Mouse (Mus musculus) intestine, embryonic 16.5 days (tissue): ENCODE results near the gene Rsph9. TPM values are rescaled to one million over a fixed set of nuclear protein-coding genes. Genes with fewer than 3 reads are reported as not detected.

Source experiments
- ATAC-seq: fragments of 200-750 bp; cut with Nextera tagmentation; 2 replicates; pipeline ENCODE4 v1.8.0; 2017; ENCODE audit warnings: moderate TSS enrichment, moderate library complexity
- H3K27ac ChIP-seq: fragments of 300-500 bp; sonication (generic); 2 replicates; pipeline ENCODE4 v1.5.1; 2014; ENCODE audit warnings: mild to moderate bottlenecking, low read length
- H3K27me3 ChIP-seq: fragments of 300-500 bp; sonication (generic); replicated peaks from 2 replicates; pipeline ENCODE4 v1.6.1; 2014; ENCODE audit warnings: low read length, control low read depth, mixed read lengths; ENCODE audit not compliant: control insufficient read depth, insufficient read depth
- H3K36me3 ChIP-seq: fragments of 300-500 bp; sonication (generic); 2 replicates; pipeline ENCODE4 v1.6.1; 2014; ENCODE audit warnings: low read length, control low read depth; ENCODE audit not compliant: control insufficient read depth, insufficient read depth
- H3K4me1 ChIP-seq: fragments of 300-500 bp; sonication (generic); 2 replicates; pipeline ENCODE4 v1.6.1; 2014; ENCODE audit warnings: low read length, control low read depth, mixed read lengths; ENCODE audit not compliant: control insufficient read depth, insufficient read depth
- H3K4me2 ChIP-seq: fragments of 300-500 bp; sonication (generic); 2 replicates; pipeline ENCODE4 v1.6.1; 2014; ENCODE audit warnings: low read depth, low read length, control low read depth
- H3K4me3 ChIP-seq: fragments of 300-500 bp; sonication (generic); 2 replicates; pipeline ENCODE4 v1.5.1; 2014; ENCODE audit warnings: mild to moderate bottlenecking, low read length
- H3K9ac ChIP-seq: fragments of 300-500 bp; sonication (generic); 2 replicates; pipeline ENCODE4 v1.6.1; 2014; ENCODE audit warnings: low read depth, low read length
- H3K9me3 ChIP-seq: fragments of 300-500 bp; sonication (generic); 2 replicates; pipeline ENCODE4 v1.6.1; 2016; ENCODE audit warnings: low read length, control low read depth; ENCODE audit not compliant: control insufficient read depth
- WGBS: fragments of 180-500 bp; shearing (Covaris S2); extraction: QIAGEN DNeasy Blood & Tissue Kit; methylation state at CpG from one replicate; pipeline ENCODE4 v1.1.7; 2014; 5-methylcytosine and 5-hydroxymethylcytosine counted together
- polyA plus RNA-seq: library from polyadenylated mRNA; unstranded; fragments of >200 nt; fragmentation: Nextera tagmentation; extraction: Ambion mirVana; gene quantifications from 2 replicates; pipeline ENCODE4 v1.2.1, GENCODE M21; 2015

Gene Rsph9
- polyA plus RNA-seq, 1 experiment from 2014 or later = 8.8 TPM

DNA sequence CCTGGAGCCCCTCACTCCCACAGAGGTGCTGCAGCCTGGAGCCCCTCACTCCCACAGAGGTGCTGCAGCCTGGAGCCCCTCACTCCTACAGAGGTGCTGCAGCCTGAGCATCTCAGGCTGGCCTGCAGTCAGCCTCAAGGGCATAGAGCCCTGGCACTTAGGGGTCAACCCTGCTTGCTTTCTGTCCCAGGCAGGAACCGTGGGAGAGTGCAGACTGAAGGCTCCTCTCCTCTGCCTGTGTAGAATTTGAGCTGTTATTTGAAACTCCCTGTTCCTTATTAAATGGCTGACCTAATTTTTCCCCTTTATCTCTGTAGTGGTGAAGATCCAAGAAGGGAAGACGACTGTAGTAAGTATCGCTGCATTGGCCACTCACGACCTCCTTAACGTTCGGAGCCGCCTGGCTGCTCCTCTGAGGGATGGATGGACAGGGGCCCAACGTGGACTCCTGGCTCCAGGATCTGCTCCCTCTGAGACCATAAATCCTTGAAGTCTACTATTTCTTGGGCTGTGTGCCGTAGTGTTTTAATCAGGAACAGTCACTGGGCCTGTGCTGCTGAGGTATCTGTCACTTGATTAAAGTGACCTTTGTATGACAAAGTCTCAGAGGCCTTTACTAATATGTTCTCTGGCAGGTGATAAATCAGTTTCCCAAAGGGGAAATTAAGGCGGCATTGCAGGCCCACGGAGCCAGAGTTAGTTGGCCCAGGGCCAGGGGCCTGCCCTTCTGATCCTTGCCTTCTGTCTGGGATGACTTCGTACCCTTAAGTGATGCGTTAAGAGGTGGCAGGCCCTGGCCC lies 26.2 kb downstream of the Rsph9 start:
- no peak overlapping the region for H3K27ac ChIP-seq
- WGBS = 75% methylated on average over 13 of the region's 13 CpGs
- H3K4me1 ChIP-seq = peaks cover 2% of the 10 kb centered on the region; the same call in 1 of the 2 replicates
- no peak overlapping the region for H3K9ac ChIP-seq
- ATAC-seq = peak; percentile 26; the same call in 1 of the 2 replicates
- H3K27me3 ChIP-seq = no peaks in the 10 kb centered on the region
- 0 out of 2 replicates have a peak, but pooled peaks cover 2% of the 10 kb centered on the region for H3K36me3 ChIP-seq
- no peak overlapping the region for H3K4me2 ChIP-seq
- no peak overlapping the region for H3K4me3 ChIP-seq
- no peaks in the 10 kb centered on the region for H3K9me3 ChIP-seq

DNA sequence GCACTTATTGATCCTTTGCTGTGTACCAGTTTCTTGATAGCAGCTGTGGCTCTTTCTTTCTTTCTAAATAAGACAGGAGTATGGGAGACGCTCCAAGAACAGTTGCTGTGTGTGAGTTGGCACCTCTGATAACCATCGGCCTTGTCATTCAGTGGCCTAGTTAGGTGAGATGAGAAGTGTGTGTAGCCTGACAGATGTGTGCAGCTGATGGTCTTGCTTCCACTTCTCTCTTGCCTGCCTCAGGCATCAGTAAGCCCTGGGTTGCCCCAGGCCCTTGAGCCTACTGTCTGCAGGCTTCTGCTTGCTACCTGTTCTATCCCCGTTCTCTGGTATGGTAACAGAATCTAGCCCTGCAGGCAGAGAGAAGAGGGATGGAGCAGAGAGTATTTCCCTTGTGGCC lies 27.1 kb downstream of the Rsph9 start:
- Histone ChIP-seq H3K36me3 (0 out of 2 replicates have a peak, but pooled peaks cover 2% of the 10 kb centered on the region), H3K9ac (no peak overlapping the region), H3K27me3 (no peaks in the 10 kb centered on the region), H3K4me2 (no peak overlapping the region), H3K9me3 (no peaks in the 10 kb centered on the region), H3K4me3 (no peak overlapping the region), H3K4me1 (peaks cover 5% of the 10 kb centered on the region; the same call in 1 of the 2 replicates), H3K27ac (no peak overlapping the region)
- no peak for ATAC-seq
- 88% methylated on average over 3 of the region's 3 CpGs for WGBS

- Histone ChIP-seq H3K27ac (no peak overlapping the region), H3K36me3 (0 out of 2 replicates have a peak, but pooled peaks cover 2% of the 10 kb centered on the region), H3K9me3 (no peaks in the 10 kb centered on the region), H3K9ac (no peak overlapping the region), H3K4me1 (peaks cover 11% of the 10 kb centered on the region), H3K4me2 (no peak overlapping the region), H3K4me3 (no peak overlapping the region), H3K27me3 (no peaks in the 10 kb centered on the region)
- 73% methylated on average over 11 of the region's 11 CpGs for WGBS
- no peak for ATAC-seq
These were observed 27.9 kb downstream of the Rsph9 start for GRCm38 (mm10) chr17:46116138-46116537.

DNA sequence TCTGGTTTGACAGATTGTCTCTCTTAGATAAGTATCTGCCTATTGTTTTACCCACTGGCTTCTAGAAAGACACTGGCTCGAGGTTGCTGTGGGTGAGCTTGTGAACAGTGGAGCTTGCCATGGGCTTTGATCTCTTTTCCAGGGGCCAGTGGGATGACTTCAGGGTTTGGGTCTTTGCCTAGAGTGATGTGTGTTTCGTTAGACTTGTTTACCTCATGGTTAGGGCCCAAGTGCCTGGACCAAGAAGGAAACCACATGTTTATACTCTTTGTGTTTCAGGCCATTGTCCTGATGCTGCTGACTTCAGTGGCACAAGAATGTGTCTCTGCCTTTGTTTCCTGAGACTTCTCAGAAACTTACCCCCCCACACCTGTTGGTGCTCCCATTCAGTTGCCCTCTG lies 28.5 kb downstream of the Rsph9 start:
- Histone ChIP-seq H3K9me3 (no peaks in the 10 kb centered on the region), H3K4me1 (peaks cover 11% of the 10 kb centered on the region), H3K4me3 (no peak overlapping the region), H3K27ac (no peak overlapping the region), H3K36me3 (0 out of 2 replicates have a peak, but pooled peaks cover 2% of the 10 kb centered on the region), H3K4me2 (no peak overlapping the region), H3K27me3 (no peaks in the 10 kb centered on the region), H3K9ac (no peak overlapping the region)
- 24% methylated on average over 2 of the region's 2 CpGs for WGBS
- ATAC-seq = no peak

DNA sequence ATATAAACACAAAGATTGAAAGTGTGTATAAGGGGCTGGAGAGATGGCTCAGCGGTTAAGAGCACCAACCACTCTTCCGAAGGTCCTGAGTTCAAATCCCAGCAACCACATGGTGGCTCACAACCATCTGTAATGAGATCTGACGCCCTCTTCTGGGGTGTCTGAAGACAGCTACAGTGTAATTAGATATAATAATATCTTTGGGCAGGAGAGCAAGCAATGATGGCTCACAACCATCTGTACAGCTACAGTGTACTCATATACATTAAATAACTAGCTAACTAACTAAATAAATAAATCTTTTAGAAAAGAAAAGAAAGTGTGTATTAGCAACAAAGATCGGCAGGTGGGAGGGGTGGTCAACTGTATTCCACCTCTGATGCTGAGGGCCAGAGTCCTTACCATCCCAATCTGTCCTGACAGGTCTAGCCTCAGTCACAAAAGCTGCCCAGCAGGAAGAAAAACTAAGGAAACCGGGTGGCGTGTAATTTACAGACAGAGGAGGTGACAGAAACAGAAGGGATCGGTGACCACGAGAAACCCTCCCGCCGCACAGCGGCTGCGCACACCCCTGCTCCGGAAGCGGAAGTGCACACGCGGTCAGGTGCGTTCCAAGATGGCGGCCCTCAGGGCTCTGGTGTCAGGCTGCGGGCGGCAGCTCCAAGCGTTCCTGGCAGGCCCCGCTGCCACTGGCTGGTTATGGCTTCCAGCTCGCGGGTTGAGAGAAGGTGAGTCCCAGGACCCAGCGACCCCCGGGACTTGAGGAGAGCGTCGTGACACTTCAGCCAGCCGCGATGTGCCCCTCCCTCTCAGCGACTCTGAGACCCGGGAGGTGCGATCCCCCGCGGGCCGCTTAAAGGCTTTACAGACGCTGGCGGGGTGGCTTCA lies 33.4 kb downstream of the Rsph9 start, which contains the start of gene Mrps18a:
TSS of gene Mrps18a (plus strand) at position 585 of the 888 bp plus-strand sequence.
- H3K9me3 ChIP-seq = no peaks in the 10 kb centered on the region
- peaks cover 11% of the 10 kb centered on the region for H3K4me1 ChIP-seq
- ATAC-seq = peak; percentile 98
- peak within 1 kb of the TSS; percentile 81 for H3K4me3 ChIP-seq
- H3K9ac ChIP-seq = peak within 1 kb of the TSS; percentile 84
- peak within 1 kb of the TSS; percentile 92 for H3K4me2 ChIP-seq
- 0 out of 2 replicates have a peak, but pooled peaks cover 2% of the 10 kb centered on the region for H3K27me3 ChIP-seq
- H3K36me3 ChIP-seq = no peaks in the 10 kb centered on the region
- 4% methylated on average over 38 of the region's 38 CpGs for WGBS
- H3K27ac ChIP-seq = peak within 1 kb of the TSS; percentile 50; the same call in 1 of the 2 replicates

- no peak overlapping the region for H3K9ac ChIP-seq
- ATAC-seq = no peak
- H3K4me1 ChIP-seq = peaks cover 9% of the 10 kb centered on the region
- H3K4me3 ChIP-seq = no peak overlapping the region
- WGBS = 77% methylated on average over 4 of the region's 4 CpGs
- no peak overlapping the region for H3K27ac ChIP-seq
- H3K4me2 ChIP-seq = no peak overlapping the region
- no peaks in the 10 kb centered on the region for H3K36me3 ChIP-seq
- H3K27me3 ChIP-seq = 0 out of 2 replicates have a peak, but pooled peaks cover 2% of the 10 kb centered on the region
- no peaks in the 10 kb centered on the region for H3K9me3 ChIP-seq
These were observed 35.7 kb downstream of the Rsph9 start for GRCm38 (mm10) chr17:46108286-46108685.

DNA sequence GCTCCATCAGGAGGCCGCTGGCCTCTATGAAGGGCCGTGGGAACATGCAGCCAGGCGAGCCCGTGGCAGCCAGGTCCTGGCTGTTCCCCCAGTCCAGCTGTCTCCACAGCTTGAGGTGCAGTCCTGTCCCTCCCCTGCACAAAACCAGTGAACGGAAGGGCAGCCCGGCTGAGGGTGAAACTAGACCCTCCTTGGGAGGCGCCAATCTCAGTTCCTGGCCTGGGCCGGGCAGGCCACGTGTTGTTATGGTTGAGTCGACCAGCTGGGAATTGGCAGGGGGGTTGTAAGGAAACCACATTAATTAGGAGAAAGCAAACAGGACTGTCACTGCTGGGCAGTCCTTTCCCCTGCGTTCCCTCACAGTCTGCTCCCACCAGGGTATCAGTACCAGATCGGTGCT lies 39.5 kb downstream of the Rsph9 start:
- Histone ChIP-seq H3K36me3 (no peaks in the 10 kb centered on the region), H3K4me2 (no peak overlapping the region), H3K4me3 (no peak overlapping the region), H3K27ac (peak overlapping the region; percentile 17), H3K9ac (peak overlapping the region; percentile 34), H3K27me3 (0 out of 2 replicates have a peak, but pooled peaks cover 1% of the 10 kb centered on the region), H3K9me3 (no peaks in the 10 kb centered on the region), H3K4me1 (peaks cover 3% of the 10 kb centered on the region; the same call in 1 of the 2 replicates)
- 27% methylated on average over 12 of the region's 12 CpGs for WGBS
- ATAC-seq = peak; percentile 79

DNA sequence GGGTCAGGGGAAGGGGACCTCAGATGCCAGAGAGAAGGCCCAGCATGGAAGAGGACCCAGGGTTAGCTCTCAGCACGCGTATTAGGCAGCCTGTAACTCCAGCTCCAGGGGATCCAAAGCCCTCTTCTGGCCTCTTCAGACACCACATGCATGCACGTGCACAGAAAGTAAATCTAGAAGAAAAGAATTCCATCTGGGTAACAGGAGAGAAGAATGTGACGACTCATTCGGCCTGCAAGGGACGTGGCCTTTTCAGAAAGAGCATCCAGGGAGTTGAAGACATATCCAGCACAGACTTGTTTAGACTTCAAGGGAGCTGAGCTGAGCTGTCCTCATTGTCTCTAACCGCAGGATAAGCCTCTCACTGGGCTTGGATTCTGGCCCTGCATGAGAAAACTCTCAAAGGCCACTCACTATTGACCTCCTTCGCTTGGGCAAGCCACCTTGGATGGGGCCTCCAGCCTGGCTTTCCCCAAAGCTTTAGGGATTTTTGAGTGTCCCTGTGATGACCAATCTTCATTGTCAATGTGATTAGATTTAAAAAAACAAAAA lies 41.3 kb downstream of the Rsph9 start:
- H3K4me3 ChIP-seq = no peak overlapping the region
- no peaks in the 10 kb centered on the region for H3K27me3 ChIP-seq
- H3K27ac ChIP-seq = 0 out of 2 replicates have a peak overlapping the region, but pooled peaks have one; percentile 13
- H3K4me2 ChIP-seq = no peak overlapping the region
- WGBS = 71% methylated on average over 8 of the region's 8 CpGs
- no peak overlapping the region for H3K9ac ChIP-seq
- no peaks in the 10 kb centered on the region for H3K36me3 ChIP-seq
- no peak for ATAC-seq
- H3K9me3 ChIP-seq = no peaks in the 10 kb centered on the region
- peaks cover 8% of the 10 kb centered on the region; the same call in 1 of the 2 replicates for H3K4me1 ChIP-seq
